Mouse (Mus musculus): ENCODE data around the gene Itk. TPM values are rescaled to one million over a fixed set of nuclear protein-coding genes. Genes with fewer than 3 reads are reported as not detected.

The Itk gene
- polyA plus RNA-seq, 1 experiment: not detected

DNA sequence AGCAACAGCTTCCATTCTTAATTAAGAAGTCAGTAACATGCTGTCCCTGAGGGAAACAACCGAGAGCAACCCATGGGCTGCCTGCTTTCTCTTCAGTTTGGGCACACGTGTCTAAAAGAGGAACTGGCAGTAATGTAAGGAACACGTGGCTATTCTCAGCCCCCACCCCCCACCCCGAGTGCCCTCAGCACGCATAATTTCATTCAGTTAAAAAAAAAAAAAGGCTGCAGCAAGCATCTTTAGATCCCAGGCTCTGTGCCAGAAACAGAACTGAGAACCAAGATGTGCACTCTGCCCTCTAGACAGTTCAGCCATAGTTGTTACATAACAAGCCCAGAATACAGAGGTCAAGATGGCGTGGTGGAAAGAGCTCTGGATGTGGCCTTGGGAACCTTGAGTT, 102.5 kb downstream of the Itk start:
- H3K4me1 ChIP-seq (ENCODE audit: control insufficient read depth, insufficient read depth, low read length): peaks cover 24% of the 10 kb centered on the region
- H3K4me3 ChIP-seq (ENCODE audit: insufficient read depth, low read length): no peak overlapping the region
- H3K27ac ChIP-seq (ENCODE audit: insufficient read depth, low read depth, low read length): peak overlapping the region; percentile 43; the same call in 1 of the 2 replicates
- TF ChIP-seq CTCF (IDR thresholded peaks at IDR 0.05; ENCODE audit: low read depth, low read length): no peak
- no peak for TF ChIP-seq POLR2A (IDR thresholded peaks at IDR 0.05; ENCODE audit: borderline replicate concordance, low read depth, low read length)

DNA sequence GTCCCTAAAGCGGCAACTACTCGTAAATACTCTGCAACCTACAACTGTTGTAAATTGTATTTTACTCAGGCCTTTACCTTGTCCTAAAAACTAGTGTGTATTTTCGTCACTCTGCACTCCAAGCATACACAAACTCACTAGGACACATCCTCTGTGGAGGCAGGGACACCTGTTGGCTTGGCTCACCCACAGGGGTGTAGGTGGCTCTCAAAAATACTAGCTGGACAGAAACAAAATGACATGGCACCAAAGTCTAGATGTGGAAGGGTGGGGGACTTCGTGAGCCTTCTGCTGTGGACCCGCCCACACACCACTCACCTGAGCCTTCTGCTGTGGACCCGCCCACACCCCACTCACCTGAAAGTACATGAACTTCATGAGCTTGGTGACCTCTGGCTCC, 105.5 kb downstream of the Itk start:
- TF ChIP-seq POLR2A (IDR thresholded peaks at IDR 0.05; ENCODE audit: borderline replicate concordance, low read depth, low read length): no peak
- TF ChIP-seq CTCF (IDR thresholded peaks at IDR 0.05; ENCODE audit: low read depth, low read length): no peak
- H3K4me3 ChIP-seq (ENCODE audit: insufficient read depth, low read length): no peak overlapping the region
- peaks cover 30% of the 10 kb centered on the region for H3K4me1 ChIP-seq (ENCODE audit: control insufficient read depth, insufficient read depth, low read length)
- no peak overlapping the region for H3K27ac ChIP-seq (ENCODE audit: insufficient read depth, low read depth, low read length)

- peak overlapping the region; percentile 42 for H3K27ac ChIP-seq (ENCODE audit: insufficient read depth, low read depth, low read length)
- H3K4me3 ChIP-seq (ENCODE audit: insufficient read depth, low read length): no peak overlapping the region
- no peak for TF ChIP-seq POLR2A (IDR thresholded peaks at IDR 0.05; ENCODE audit: borderline replicate concordance, low read depth, low read length)
- no peak for TF ChIP-seq CTCF (IDR thresholded peaks at IDR 0.05; ENCODE audit: low read depth, low read length)
- peaks cover 30% of the 10 kb centered on the region for H3K4me1 ChIP-seq (ENCODE audit: control insufficient read depth, insufficient read depth, low read length)
Measured at GRCm38 (mm10) chr11:46282612-46283011, 106.7 kb downstream of the Itk start.

DNA sequence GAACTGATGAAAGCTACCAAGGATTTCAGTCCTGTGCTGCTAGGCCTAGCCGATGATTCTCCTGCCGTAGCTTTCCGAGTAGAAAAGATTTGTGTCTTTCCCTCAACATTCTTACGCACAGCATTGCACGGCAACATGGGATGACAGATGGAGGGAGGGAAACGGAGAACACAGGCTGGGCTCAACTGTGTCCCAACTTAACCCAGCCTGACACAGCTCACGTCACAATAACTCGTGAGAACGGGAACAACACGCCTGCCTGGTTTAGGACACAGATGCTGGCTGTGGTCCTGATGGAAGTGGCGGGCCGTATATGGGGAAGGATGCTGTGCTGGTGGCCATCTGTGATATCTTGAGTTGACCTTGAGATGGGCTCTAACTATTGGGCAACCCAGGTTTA, 110.6 kb downstream of the Itk start:
- Histone ChIP-seq H3K4me1 (ENCODE audit: control insufficient read depth, insufficient read depth, low read length) (peaks cover 20% of the 10 kb centered on the region), H3K27ac (ENCODE audit: insufficient read depth, low read depth, low read length) (no peak overlapping the region), H3K4me3 (ENCODE audit: insufficient read depth, low read length) (no peak overlapping the region)
- TF ChIP-seq POLR2A (IDR thresholded peaks at IDR 0.05; ENCODE audit: borderline replicate concordance, low read depth, low read length) (no peak), CTCF (IDR thresholded peaks at IDR 0.05; ENCODE audit: low read depth, low read length) (no peak)

DNA sequence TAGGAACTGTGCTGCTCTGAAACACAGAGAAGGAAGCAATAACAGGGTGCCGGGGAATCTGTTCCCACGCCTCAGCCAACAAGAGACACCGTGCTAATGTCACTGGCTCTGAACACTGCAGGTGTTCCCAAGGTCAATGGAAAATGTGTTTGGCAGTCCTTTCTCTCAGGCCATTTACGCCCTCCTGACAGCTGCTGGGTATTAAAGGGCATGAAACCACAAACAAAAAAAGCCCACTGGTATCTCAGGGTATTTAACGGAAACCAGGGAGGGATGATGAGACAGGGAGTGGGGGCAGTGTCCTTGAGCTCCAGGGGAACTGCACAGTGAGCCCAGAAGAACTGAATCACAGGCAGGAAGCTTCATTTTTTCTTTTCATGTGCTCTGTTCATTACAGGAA, 111.2 kb downstream of the Itk start:
- H3K27ac ChIP-seq (ENCODE audit: insufficient read depth, low read depth, low read length): no peak overlapping the region
- no peak overlapping the region for H3K4me3 ChIP-seq (ENCODE audit: insufficient read depth, low read length)
- TF ChIP-seq POLR2A (IDR thresholded peaks at IDR 0.05; ENCODE audit: borderline replicate concordance, low read depth, low read length): no peak
- TF ChIP-seq CTCF (IDR thresholded peaks at IDR 0.05; ENCODE audit: low read depth, low read length): no peak
- H3K4me1 ChIP-seq (ENCODE audit: control insufficient read depth, insufficient read depth, low read length): peaks cover 16% of the 10 kb centered on the region

- H3K27ac ChIP-seq (ENCODE audit: insufficient read depth, low read depth, low read length): no peak overlapping the region
- peak; percentile 79 for TF ChIP-seq CTCF (IDR thresholded peaks at IDR 0.05; ENCODE audit: low read depth, low read length)
- no peak for TF ChIP-seq POLR2A (IDR thresholded peaks at IDR 0.05; ENCODE audit: borderline replicate concordance, low read depth, low read length)
- H3K4me3 ChIP-seq (ENCODE audit: insufficient read depth, low read length): no peak overlapping the region
- H3K4me1 ChIP-seq (ENCODE audit: control insufficient read depth, insufficient read depth, low read length): peaks cover 6% of the 10 kb centered on the region
Measured at GRCm38 (mm10) chr11:46276778-46277177, 112.5 kb downstream of the Itk start.

GRCm38 (mm10) chr11:46276168-46276567, 113.1 kb downstream of the Itk start:
- no peak overlapping the region for H3K4me3 ChIP-seq (ENCODE audit: insufficient read depth, low read length)
- H3K27ac ChIP-seq (ENCODE audit: insufficient read depth, low read depth, low read length): no peak overlapping the region
- TF ChIP-seq POLR2A (IDR thresholded peaks at IDR 0.05; ENCODE audit: borderline replicate concordance, low read depth, low read length) (no peak), CTCF (IDR thresholded peaks at IDR 0.05; ENCODE audit: low read depth, low read length) (no peak)
- peaks cover 6% of the 10 kb centered on the region for H3K4me1 ChIP-seq (ENCODE audit: control insufficient read depth, insufficient read depth, low read length)

DNA sequence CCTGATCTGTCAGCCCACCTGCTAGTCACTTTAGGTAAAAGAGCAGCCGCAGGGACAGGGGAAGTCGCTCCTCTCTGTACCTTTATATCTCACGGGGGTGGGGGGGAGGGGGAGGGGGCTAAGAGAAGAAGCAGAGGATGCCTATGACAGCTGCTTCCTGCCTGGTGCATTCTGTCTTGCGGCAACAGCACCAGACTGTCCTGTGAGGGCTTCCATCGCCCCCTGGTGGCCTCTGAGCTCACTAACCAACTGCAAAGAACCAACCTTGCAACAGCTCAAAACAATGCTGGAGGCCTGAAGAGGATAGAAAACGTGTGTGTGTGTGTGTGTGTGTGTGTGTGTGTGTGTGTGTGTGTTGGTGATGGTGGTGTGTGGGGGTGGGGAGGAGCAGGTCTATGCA, 114.0 kb downstream of the Itk start:
- TF ChIP-seq CTCF (IDR thresholded peaks at IDR 0.05; ENCODE audit: low read depth, low read length) (peak; percentile 58), POLR2A (IDR thresholded peaks at IDR 0.05; ENCODE audit: borderline replicate concordance, low read depth, low read length) (no peak)
- Histone ChIP-seq H3K4me3 (ENCODE audit: insufficient read depth, low read length) (no peak overlapping the region), H3K4me1 (ENCODE audit: control insufficient read depth, insufficient read depth, low read length) (no peaks in the 10 kb centered on the region), H3K27ac (ENCODE audit: insufficient read depth, low read depth, low read length) (no peak overlapping the region)

Other genes starting within 250 kb of the Itk start
- not detected in 2 replicates for gene Nipal4, start 223.0 kb downstream of the Itk start, polyA plus RNA-seq (2012; ENCODE audit: insufficient read depth, insufficient read length, missing spikeins)
- not detected in 2 replicates for gene Fndc9, start 154.0 kb downstream of the Itk start, polyA plus RNA-seq (2012; ENCODE audit: insufficient read depth, insufficient read length, missing spikeins)
- 10.3 and 11.4 TPM in 2 replicates for gene Cyfip2, start 76.7 kb downstream of the Itk start, polyA plus RNA-seq (2012; ENCODE audit: insufficient read depth, insufficient read length, missing spikeins)
- not detected in 2 replicates for gene Fam71b, start 7.0 kb upstream of the Itk start, polyA plus RNA-seq (2012; ENCODE audit: insufficient read depth, insufficient read length, missing spikeins)
- gene Med7, start 47.4 kb upstream of the Itk start, polyA plus RNA-seq (2012; ENCODE audit: insufficient read depth, insufficient read length, missing spikeins): 33.4 and 39.9 TPM in 2 replicates
- gene Havcr2, start 65.4 kb upstream of the Itk start, polyA plus RNA-seq (2012; ENCODE audit: insufficient read depth, insufficient read length, missing spikeins): 22.1 and 27.7 TPM in 2 replicates
- not detected in 2 replicates for gene Gm12169, start 134.7 kb upstream of the Itk start, polyA plus RNA-seq (2012; ENCODE audit: insufficient read depth, insufficient read length, missing spikeins)
- not detected in 2 replicates for gene BC053393, start 182.0 kb upstream of the Itk start, polyA plus RNA-seq (2012; ENCODE audit: insufficient read depth, insufficient read length, missing spikeins)
- not detected in 2 replicates for gene Dppa1, start 239.7 kb upstream of the Itk start, polyA plus RNA-seq (2012; ENCODE audit: insufficient read depth, insufficient read length, missing spikeins)

Measured in bone marrow macrophage, adult 2 months (primary cell).